Mouse (Mus musculus) telencephalon, adult 2 months (tissue): ENCODE data around the gene Slc44a1.

ENCODE experiments used
- DNase-seq: peaks from one replicate; pipeline ENCODE4 v3.0.0-alpha.2; 2011; ENCODE audit warnings: low read depth, low spot score

Slc44a1 gene

DNA sequence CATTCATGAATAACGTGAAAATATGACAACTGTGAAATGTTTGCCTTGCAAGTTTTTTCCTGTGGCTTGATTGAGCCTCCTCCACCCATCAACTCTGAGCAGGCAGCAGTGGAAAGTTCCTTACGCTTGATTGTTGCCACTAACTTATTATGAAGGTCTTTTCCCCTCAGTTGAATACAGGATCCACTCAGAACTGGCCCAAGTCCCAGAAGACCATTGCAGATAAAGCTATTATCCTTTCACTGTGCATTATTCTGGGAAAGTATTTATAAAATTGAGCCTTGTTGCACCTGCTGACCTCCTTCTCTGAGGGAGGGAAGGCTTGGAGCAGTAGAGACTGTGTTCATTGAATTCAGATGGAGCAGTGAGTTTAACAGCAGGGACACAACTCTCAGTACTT, 86.2 kb downstream of the Slc44a1 start:
- DNase-seq: no peak

DNA sequence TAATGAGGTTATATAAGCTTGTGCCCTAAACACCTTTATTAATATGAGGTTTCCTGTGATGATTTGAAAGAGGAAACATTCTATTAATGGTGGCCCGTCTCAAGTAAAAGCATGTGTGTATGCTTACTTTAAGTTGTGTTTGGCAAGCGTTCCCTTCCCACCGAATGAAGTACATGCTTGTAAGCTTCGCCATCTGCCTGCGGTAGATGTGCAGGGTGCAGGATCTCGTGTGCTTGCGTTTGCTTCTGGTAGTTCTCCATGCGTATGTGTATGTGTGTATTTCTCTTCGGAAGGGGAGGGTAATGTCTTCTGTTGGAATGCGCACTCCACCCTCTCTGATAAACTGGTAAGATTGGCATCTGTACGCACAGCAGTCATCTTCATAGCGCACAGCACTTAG, 95.6 kb downstream of the Slc44a1 start:
- no peak for DNase-seq

DNA sequence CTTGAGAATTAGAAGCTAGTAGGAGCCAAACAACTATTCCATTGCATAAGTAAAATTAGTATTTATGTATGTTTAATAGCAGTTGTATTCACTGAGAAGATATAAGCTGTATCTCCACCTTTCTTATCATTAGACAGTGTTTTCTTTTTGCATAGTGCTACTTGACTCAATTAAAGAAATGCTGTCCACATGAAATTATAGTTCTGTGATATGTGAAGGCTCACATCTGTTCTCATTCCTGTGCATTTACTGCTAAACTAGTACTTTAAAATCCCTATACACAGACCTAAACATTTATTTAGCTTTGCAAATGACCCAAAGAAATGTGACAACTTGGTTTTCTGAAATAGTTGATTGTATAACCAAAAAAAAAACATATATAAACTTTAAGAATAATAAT, 96.9 kb downstream of the Slc44a1 start:
- no peak for DNase-seq

DNA sequence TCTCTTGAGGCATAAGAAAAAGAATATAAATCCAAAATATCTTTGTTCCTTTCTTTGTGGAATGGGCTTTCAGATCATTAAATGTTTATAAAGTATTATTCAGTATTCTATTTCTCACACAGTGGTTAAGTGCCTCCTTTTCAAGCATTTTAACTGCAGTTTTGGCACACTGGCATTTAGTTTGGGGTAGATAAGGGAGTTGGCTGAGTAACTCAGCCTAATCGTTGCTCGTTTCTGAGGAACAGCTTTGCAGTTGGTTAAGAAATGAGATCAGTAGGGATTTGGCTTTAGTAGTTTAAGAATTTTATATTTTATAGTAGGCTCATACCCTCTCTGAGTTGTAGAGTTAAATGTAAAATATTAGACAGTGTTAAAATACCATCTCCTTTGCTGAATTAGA, 97.3 kb downstream of the Slc44a1 start:
- DNase-seq: no peak

DNA sequence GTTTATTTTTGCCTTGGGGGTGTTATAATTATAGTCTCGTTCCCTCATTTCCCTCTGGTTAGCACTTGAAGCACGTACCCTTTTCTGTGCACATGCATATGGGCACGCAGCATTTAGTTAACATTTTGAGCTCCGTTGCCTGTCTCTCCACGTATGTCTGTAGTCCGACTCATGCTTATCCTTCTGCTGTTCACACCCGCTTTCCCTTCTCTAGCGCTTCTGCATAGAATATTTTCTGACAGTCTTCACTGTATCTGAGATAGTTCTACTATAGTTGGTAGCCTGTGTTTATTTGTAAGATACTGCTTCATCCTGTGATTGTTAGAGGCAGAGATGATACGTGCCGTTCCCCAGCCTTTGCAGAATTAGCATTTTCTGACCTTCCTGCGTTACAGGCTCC, 98.4 kb downstream of the Slc44a1 start:
- no peak for DNase-seq

DNA sequence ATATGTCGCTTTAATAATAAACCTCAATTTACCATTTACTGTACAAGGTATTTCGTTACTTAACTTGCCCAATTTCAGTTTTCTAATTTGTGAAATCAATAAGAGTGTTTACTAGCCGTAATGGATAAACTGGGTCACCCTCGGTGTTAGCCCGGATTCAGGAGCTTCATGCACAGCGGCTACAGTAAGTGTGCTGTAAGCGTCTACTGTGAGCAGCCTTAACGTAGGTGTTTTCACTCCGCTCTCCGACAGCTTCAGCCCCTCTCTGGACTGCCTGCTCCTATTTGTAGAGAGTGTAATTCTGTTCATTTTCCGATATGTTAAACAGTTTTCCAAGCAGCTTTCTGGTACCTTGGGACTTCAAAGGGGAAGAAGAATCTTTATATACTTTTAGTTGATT, 99.7 kb downstream of the Slc44a1 start:
- DNase-seq: no peak

DNA sequence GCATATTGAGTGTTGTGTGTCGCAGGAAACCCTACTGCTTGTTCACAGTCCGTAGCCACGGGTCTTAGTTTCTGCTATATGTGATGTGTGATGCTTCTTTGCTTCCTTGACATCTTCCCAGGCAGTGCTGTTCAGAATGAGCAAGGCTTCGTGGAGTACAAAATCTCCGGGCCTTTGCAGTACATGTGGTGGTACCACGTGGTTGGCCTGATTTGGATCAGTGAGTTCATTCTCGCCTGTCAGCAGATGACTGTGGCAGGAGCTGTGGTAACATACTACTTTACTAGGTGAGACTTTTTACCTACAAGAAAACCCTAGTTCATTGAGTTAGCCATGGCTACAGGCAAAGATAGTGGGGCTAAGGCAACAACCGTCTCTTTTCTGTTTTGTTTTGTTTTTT, 103.2 kb downstream of the Slc44a1 start:
- no peak for DNase-seq

DNA sequence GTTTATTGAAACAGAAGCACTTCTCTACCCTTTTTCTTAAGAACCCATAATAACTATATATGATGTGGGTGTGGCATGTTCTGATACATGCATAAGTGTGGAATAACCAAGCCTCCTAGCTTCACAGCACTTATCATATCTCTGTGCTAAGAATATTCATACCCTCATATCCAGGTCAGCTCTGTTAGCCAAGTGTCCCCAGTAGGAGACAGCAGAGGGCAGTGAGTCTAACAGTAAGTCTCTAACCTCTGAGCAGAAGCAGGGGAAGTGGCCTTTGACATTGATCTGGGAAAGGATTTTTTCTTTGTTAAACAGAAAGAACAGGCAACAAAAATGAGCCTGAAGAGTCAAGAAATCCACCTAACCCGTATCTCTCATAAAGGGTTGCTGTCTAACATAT, 104.7 kb downstream of the Slc44a1 start:
- no peak for DNase-seq

DNA sequence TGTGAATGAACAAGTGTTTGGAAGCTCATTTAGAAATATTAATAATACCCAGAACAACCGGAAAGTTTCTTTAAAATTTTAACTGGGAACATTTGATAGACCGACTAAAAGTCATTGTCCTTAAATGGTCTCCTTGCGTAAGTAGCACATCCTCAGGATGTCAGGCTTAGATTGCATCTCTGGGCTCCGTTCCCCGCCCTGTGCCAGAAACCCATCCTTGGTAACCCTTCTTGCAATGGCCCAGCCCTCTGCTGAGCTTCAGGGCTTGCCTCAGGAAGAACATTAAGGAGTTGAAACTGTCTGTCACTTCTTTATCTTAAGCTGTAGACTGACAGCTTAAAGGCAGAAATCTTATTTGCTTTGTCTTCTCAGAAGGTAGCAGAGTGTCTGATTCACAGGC, 107.2 kb downstream of the Slc44a1 start:
- no peak for DNase-seq

DNA sequence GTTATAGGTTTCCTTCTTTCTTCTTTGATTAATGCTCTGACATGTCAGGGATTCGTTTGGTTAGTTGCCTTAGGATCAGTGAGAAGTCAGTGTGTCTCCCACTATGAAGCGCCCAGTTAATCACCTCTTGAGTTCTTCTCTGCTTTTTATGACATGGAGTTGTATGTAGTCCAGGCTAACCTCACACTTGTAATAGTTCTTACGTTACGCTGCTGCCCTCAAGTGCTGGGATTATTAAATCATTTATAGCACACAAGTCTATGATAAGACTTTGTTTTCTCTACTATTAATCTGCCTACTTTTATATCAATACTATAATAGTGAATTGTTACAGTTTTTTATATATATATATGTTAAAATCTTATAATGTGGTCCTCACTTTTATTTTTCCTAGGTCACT, 109.2 kb downstream of the Slc44a1 start:
- no peak for DNase-seq

DNA sequence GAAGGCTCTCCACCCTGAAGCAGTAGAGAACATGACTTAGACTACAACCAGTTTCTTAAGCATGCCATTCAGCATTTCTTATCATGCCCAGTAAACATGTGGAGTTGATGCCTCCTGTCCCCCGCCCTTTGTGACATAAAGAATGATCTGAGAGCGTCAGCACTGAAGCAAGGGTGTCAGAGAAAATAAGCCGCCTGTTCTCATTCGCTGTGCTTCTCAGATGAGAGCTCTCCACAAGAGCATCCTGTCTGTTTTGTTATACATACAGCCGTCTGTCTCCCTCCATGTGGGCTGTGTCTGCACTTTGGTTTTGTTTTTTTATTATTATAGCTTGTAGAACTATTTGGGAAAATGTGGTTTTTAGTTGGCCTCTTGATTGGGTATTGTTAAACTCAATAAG, 124.4 kb downstream of the Slc44a1 start:
- no peak for DNase-seq

DNA sequence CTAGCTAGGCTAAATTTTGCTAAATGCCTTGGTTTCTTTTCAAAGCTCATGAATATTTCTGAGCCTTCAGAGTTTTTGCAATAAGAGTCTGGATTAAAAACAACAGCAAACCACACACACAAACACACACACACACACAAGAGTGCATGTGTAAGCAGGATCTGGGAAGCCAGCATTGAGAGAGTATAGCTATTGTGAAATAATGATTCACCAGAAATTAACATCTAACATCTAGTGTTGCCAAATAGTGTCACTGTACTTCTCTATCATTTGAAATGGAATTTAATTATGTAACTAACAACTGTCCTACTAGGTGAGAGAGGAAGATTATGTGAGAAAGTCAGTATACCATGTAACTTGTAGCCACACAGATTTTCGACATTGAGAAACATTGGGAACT, 126.9 kb downstream of the Slc44a1 start:
- no peak for DNase-seq

DNA sequence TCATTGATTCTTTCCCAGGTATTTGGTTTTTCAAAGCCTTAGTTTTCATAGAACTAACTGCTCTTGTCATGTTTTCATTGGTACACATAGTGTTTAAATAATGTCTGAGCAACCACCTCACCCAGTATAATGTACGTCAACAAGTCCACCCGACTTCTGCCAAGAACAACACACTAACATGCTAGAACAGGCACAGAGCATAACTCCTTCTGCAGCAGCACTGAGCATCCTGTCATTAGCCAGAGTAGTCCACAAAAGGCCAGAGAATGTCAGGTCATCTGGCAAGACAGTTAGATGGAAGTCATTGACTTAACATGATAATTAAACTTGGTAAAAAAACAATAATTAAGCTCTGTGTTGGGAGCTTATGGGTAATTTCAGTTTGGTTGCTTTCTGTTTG, 135.3 kb downstream of the Slc44a1 start:
- DNase-seq: no peak

DNA sequence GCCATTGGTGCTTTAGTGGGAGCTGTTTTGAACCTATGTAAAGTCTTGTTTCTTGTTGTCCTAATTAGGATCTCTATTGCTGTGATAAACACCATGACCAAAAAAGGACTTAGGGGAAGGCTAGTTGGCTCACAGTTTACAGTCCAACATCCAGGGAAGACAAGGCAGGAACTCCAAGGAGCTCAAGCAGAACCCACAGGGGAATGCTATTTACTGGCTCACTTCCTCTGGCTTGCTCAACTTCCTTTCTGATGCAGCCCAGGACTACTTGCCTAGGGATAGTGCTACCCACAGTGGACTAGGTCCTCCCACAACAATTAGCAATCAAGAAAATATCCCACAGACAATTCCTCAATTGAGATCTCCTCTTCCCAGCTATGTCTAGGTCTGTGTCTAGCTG, 147.5 kb downstream of the Slc44a1 start:
- no peak for DNase-seq

DNA sequence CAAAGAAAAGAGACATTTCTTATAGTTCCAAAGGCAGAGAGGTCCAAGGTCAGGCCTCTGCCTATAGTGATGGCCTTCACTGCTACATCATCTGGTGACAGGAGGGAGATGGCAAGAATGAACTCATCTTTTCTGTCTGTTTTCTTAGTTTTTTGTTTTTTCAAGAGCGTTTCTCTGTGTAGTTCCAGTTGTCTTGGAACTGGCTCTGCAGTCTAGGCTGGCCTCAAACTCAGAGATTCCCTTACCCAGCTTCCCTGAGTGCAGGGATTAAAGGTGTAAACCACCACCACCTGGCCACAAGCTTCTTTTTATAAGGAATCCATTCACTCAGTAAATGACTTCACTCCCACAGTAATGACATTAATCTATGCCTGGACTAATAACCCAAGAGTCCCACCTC, 148.7 kb downstream of the Slc44a1 start:
- no peak for DNase-seq

DNA sequence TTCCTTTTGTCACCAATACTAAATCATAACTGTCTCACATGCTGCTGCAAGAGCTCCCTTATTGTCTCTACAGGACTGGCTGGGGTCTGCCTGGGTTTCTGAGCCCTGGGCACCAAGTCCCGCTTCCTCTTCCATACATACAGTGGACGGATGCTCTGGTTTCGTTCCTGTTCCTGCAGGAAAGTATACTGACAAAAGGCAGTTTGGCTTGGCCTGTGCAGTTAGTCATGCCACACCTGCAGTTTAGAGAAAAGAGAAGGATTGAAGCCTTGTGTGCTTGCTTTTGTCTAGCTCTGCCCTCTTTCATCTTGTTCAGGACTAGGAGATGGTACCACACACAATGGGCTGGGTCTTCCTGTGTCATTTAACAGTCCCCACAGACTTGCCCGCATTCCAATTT, 149.3 kb downstream of the Slc44a1 start:
- DNase-seq: no peak

DNA sequence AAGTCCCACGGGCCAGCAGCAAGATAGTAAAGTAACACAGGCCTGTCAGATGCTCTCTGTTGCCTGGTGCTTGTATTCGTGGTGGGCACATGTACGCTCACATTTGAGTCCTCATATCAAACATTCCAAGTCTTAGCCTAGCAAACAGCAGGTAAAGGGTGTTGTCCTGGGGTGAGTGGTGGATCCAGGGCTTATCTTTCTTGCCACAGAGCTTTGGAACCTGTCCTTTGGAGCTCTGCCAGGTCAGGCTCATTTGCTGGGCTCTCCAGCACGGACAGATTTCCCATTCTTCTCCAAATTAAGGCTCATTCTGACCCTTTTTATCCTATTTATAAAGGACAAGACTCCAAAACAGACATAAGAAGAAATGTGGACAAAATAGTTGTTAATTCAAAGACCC, 149.9 kb downstream of the Slc44a1 start:
- DNase-seq: no peak

DNA sequence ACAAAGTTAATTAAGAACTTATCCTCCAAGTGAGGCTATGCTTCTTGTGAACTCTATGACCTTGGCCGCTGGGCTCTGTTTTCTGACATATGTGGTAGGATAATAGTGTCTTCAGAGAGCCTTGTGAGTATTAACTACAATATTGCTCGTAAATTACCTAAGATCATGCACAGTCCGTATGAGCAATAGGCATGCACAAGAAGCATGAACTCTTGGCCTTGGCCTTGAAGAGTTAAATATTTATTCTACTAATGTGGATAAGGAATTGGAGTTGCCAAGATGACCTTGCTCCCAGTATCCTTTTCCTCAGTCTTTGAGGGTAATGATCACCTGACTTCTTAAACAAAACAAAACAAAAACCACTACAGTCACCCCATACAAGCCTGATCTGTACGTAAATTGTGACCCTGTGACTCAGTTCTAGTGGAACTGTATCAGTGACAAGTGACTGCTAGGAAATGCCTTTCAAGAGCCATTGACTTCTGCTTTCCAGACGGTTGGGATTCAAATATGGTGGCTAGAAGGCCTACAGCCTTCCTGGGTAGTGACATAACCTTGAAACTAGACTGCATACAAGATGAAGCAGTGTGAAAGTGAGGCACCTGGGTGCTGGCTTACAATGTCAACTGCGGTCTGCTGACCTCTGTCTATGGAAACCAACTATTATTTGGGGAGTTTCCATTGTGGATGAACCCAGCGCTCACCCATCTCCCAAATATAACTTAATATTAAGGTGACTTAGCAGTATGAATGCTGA, 150.7 kb downstream of the Slc44a1 start:
- DNase-seq: no peak

DNA sequence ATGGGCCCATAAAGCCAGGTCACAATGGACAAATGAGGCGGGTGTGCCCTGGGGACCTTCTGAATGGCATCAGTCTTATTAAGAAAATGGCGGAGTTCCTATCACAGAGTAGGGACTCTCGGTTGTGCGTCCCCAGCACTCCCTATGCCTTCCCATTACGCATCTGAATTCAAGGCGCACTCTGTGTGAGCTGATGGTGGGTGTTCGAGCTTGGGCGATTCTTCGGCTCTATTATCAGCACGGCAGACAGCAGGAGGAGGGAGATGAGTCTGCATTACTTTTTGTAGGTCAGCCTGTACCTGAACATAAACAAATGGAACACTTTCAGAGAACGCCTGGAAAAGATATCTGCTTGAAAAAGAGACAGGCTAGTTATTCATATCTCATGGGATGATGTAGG, 151.3 kb downstream of the Slc44a1 start:
- peak; percentile 31 for DNase-seq

DNA sequence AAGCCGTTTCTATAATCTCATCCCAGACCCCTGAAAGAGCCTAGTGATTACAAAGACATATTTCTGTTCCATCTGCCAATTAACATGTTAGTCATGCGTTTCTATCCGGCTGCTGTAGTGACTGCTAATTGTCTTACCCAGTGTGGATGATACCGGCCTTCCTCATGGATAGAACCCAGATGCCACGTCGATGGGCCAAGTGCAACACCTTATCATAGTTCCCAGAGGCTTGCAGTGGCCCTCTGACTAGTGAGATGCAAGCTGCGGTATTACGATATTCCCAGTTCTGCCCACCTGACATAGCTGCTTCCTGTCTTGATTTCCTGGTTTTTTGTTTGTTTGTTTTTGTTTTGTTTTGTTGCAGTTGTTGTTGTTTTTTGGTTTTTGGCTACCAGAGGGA, 151.7 kb downstream of the Slc44a1 start:
- DNase-seq: no peak

DNA sequence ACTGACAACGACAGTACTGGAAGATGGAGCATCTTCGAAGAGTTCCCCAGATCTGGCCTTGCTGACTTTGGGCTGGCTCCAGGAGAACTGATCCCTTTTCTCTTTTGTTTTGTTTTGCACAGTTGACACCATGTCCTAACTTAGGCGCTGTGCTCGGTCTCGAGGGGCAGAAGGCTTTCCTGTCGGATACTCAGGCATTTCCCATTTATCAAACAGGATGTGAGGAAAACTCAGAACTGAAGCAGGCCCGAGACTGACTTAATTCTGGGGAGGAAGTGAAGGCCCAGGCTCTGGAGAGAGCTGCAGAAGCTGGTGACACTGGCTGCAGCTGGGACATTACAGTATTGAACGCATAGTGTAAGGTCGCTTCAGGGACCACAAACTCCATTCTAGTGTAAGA, 152.2 kb downstream of the Slc44a1 start:
- DNase-seq: no peak

DNA sequence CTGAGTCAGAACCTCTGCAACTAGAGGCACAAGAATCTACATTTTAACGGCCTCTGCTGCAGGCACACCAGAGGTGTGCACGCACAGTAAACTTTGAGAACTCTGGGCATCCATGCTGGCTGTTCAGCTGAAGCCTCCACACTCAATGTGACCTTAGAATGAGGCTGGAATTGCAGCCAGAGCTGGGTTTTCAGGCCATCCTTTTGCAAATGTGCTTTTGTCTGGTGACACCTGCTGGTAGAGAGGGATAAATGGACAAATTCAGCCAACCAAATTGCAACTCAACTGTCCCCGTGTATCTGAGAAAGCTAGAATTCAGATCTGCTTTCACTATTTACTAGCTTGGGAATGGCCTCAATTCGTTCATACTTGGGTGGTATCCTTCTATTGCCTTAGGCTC, 154.0 kb downstream of the Slc44a1 start:
- peak; percentile 60 for DNase-seq

DNA sequence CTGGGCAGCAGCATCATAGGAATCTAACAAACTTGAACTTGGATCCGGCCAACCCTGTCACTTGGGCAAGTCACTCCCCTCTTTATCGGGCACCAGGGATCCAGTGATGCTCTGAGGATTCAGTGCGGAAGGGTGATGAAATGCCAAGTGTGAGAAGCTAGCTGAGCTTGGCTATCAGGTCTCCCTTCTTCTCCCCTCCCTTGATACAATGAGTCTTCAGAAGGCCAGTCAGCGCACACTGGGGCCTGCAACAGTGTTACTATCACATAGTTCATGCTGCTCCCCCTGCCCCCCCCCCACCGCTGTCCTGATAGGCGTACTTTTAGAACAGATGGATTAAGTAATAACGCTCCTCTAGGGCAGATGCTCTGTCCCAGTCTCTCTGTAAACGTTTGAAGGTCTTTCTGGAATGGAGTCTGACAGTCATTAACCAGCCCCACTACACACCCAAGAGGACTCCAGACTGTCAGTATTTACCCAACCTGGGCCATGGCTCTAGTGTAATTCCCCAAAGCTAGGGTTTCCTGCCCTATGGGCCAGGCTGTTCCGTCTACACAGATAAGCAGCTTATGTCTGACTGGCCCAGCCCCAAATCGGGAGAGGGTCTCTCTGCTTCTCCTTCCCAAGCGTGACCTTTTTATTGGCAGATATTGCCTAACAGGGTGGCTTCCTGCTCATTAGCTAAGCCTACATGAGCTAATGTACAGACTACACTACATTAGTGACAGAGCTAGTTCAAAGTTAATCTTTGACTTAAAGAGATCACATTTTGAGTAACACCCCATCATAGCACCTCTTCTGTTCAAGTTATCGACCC, 155.2 kb downstream of the Slc44a1 start:
- DNase-seq: no peak
